Mouse (Mus musculus) intestine, embryonic 15.5 days (tissue): ENCODE measurements around the gene Myl10. TPM values are rescaled to one million over a fixed set of nuclear protein-coding genes. Genes with fewer than 3 reads are reported as not detected.
"Not testable (repeated sequence)": the region's sequence is repeated elsewhere in the genome, so short reads cannot be mapped to it uniquely, and the experiment has no call there.

Experiments used
- ATAC-seq: fragments of 200-750 bp; cut with Nextera tagmentation; 2 replicates; pipeline ENCODE4 v1.8.0; 2017; ENCODE audit warnings: moderate TSS enrichment, moderate library complexity
- H3K27ac ChIP-seq: fragments of 300-500 bp; sonication (generic); 2 replicates; pipeline ENCODE4 v1.5.1; 2015; ENCODE audit warnings: mild to moderate bottlenecking, inconsistent platforms
- H3K27me3 ChIP-seq: fragments of 300-500 bp; sonication (generic); replicated peaks from 2 replicates; pipeline ENCODE4 v1.6.1; 2015; ENCODE audit warnings: inconsistent platforms
- H3K36me3 ChIP-seq: fragments of 300-500 bp; sonication (generic); 2 replicates; pipeline ENCODE4 v1.6.1; 2015; ENCODE audit warnings: inconsistent platforms
- H3K4me1 ChIP-seq: fragments of 300-500 bp; sonication (generic); replicated peaks from 2 replicates; pipeline ENCODE4 v1.6.1; 2015; ENCODE audit warnings: inconsistent platforms
- H3K4me2 ChIP-seq: fragments of 300-500 bp; sonication (generic); replicated peaks from 2 replicates; pipeline ENCODE4 v1.6.1; 2015; ENCODE audit warnings: mild to moderate bottlenecking, inconsistent platforms
- H3K4me3 ChIP-seq: fragments of 300-500 bp; sonication (generic); replicated peaks from 2 replicates; pipeline ENCODE4 v1.5.1; 2015; ENCODE audit warnings: inconsistent platforms
- H3K9ac ChIP-seq: fragments of 300-500 bp; sonication (generic); 2 replicates; pipeline ENCODE4 v1.6.1; 2015; ENCODE audit warnings: inconsistent platforms
- H3K9me3 ChIP-seq: fragments of 300-500 bp; sonication (generic); 2 replicates; pipeline ENCODE4 v1.6.1; 2016; ENCODE audit warnings: inconsistent platforms
- WGBS: fragments of 180-500 bp; shearing (Covaris S2); methylation state at CpG from one replicate; pipeline ENCODE4 v1.1.7; 2015; 5-methylcytosine and 5-hydroxymethylcytosine counted together
- polyA plus RNA-seq: library from polyadenylated mRNA; unstranded; fragments of >200 nt; fragmentation: Nextera tagmentation; extraction: Ambion mirVana; gene quantifications from 2 replicates; pipeline ENCODE4 v1.2.1, GENCODE M21; 2015

The Myl10 gene
- polyA plus RNA-seq, result not detected in 2 replicates

DNA sequence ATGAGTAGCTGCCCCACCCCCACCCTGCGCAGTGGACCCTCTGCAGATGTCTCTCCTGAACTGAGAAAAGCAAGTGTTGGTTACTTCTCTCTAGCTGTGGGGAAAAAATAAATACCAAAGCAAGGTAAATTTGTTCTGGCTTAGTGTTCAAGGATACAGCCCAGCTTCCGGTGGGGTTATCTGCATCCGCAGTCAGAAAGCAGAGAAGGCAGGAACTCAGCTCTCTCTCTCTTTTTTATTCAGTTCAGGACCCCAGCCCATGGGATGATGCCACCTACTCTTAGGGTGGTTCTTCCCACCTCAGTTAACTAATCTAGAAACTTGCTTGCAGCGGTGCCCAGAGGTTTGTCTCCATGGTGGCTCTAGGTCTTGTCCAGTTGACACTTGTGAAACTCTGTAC, at the start of gene Myl10:
Myl10 (plus strand) TSS at position 363 of the 400 bp plus-strand sequence.
- no peak within 1 kb of the TSS for H3K4me2 ChIP-seq
- no peak for ATAC-seq
- 0 out of 2 replicates have a peak, but pooled peaks cover 3% of the 10 kb centered on the region for H3K4me1 ChIP-seq
- H3K9ac ChIP-seq, result no peak within 1 kb of the TSS
- no peaks in the 10 kb centered on the region for H3K36me3 ChIP-seq
- H3K4me3 ChIP-seq, result no peak within 1 kb of the TSS
- H3K27ac ChIP-seq, result no peak within 1 kb of the TSS
- WGBS, result 76% methylated on average over 4 of the region's 4 CpGs
- H3K27me3 ChIP-seq, result no peaks in the 10 kb centered on the region
- no peaks in the 10 kb centered on the region for H3K9me3 ChIP-seq

DNA sequence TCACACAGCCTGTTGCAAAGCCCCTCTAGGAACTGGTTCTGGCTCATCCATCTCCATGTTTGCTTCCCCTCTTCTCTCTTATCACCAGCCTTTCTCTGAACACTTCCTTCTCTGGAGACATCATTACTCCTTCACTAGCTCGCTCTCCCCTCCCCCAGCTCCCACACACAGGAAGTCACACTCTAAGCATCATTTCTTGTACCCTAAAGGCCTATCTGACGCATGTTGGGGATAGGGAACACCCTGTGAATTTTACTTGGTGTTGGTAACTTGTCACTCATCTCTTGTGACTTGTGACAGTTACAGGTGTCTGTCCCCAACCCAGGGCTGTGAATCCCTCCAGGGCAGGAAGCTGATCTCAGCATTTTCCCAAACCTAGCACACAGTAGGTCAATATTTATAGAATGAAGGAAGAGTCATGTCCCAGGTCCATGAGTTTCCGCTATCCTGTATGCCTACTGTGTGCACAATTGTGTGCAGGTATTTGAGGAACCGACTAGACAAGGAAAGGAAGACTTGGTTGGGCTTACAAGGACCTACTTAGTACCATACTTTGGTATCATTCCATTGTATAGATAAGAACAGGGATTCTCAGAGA, 46.1 kb upstream of the Myl10 start:
- H3K4me2 ChIP-seq, result no peak overlapping the region
- WGBS, result 81% methylated on average over 4 of the region's 4 CpGs
- H3K4me1 ChIP-seq, result no peaks in the 10 kb centered on the region
- H3K9ac ChIP-seq, result no peak overlapping the region
- no peaks in the 10 kb centered on the region for H3K36me3 ChIP-seq
- no peak for ATAC-seq
- no peak overlapping the region for H3K4me3 ChIP-seq
- H3K27me3 ChIP-seq, result no peaks in the 10 kb centered on the region
- H3K27ac ChIP-seq, result no peak overlapping the region
- H3K9me3 ChIP-seq, result no peaks in the 10 kb centered on the region

DNA sequence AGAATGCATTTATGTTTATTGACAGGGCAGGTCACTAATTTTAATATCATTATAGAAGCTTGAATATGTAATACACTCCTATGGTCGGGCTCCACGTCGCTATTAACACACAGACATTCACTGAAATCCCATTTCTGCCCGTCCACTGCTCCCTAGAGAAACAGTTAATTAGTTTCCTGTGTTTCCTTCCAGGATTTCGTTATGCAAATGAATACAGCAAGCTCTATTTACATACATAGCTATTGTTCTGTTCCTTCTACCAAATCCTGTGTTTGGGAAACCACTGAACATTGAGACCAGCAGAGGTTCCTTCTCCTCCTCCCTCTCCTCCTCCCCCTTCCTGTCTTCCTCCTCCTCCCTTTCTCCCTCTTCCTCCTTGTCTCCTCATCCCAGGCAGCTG, 43.9 kb upstream of the Myl10 start:
- no peak overlapping the region for H3K9ac ChIP-seq
- no peaks in the 10 kb centered on the region for H3K9me3 ChIP-seq
- ATAC-seq, result no peak
- H3K27me3 ChIP-seq, result no peaks in the 10 kb centered on the region
- WGBS, result 71% methylated on average over 5 of the region's 5 CpGs
- H3K4me2 ChIP-seq, result no peak overlapping the region
- no peaks in the 10 kb centered on the region for H3K4me1 ChIP-seq
- no peaks in the 10 kb centered on the region for H3K36me3 ChIP-seq
- no peak overlapping the region for H3K27ac ChIP-seq
- H3K4me3 ChIP-seq, result no peak overlapping the region

DNA sequence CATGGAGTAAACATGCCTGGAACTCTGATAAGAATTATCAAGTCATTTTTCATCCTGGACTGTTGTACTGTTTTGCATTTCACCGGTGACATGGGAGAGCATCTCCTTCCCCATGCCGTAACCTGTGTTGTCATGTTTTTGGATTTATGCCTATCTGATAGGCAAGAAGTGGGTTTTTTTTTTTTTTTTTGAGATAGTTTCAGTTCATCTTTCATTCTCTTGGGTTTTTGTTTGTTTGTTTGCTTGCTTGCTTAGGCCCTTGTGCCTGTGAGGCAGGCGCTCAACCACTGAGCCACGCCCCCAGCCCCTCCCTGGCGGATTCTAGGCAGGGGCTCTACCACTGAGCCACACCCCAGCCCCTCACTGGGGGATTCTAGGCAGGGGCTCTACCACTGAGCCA, 43.3 kb upstream of the Myl10 start:
- ATAC-seq, result no peak
- no peaks in the 10 kb centered on the region for H3K4me1 ChIP-seq
- no peak overlapping the region for H3K27ac ChIP-seq
- H3K9ac ChIP-seq, result no peak overlapping the region
- no peaks in the 10 kb centered on the region for H3K9me3 ChIP-seq
- H3K36me3 ChIP-seq, result no peaks in the 10 kb centered on the region
- no peaks in the 10 kb centered on the region for H3K27me3 ChIP-seq
- no peak overlapping the region for H3K4me3 ChIP-seq
- H3K4me2 ChIP-seq, result no peak overlapping the region
- WGBS, result 86% methylated on average over 5 of the region's 5 CpGs

DNA sequence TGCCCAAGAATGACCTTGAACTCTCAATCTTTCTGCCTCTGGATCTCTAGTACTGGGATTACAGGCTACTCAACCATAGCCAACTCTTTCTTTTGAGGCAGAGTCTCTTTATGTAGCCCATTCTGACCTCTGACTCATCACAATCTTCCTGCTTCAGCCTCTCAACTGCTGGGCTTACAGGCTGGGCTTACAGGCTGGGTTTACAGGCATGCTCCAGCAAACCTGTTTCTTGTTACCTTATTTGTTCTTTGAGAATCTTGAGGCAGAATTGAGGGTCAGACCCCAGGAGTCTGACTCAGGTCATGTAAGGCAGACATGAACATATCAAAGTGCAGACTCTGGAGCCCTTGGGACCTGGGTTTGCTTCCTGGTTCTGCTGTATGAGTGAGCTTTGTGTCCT, 38.5 kb upstream of the Myl10 start:
- H3K4me3 ChIP-seq, result no peak overlapping the region
- H3K36me3 ChIP-seq, result no peaks in the 10 kb centered on the region
- no peaks in the 10 kb centered on the region for H3K4me1 ChIP-seq
- no peak overlapping the region for H3K4me2 ChIP-seq
- no peaks in the 10 kb centered on the region for H3K27me3 ChIP-seq
- no peak for ATAC-seq
- no peaks in the 10 kb centered on the region for H3K9me3 ChIP-seq
- no peak overlapping the region for H3K27ac ChIP-seq
- H3K9ac ChIP-seq, result no peak overlapping the region

DNA sequence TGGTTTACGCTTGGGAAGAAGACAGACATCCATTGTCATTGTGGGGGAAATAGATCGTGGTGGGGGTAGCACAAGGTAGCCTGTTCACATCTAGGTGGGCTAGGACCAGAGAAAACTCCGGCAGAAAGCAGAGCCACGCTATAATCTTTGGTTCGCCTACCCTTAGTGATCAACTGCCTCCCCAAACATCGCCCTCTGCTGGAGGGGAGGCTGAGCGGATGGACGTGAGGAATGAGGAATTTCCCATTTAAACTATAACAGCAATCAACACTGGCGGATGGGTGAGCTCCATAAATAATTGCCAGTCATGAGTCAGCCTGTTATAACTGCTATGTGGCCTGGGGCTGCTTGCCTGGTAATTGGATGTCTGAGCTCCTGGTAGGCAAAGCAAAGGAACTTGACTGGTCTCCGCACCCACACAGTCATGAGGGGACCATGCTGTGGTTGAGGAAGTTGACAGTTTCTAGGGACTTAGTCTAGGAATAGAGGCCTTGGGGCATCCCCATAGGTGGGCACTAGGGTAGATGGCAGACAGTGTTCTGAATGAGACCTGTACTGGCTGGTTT, 36.0 kb upstream of the Myl10 start:
- H3K9me3 ChIP-seq, result no peaks in the 10 kb centered on the region
- H3K27ac ChIP-seq, result no peak overlapping the region
- no peak overlapping the region for H3K4me2 ChIP-seq
- H3K36me3 ChIP-seq, result no peaks in the 10 kb centered on the region
- no peaks in the 10 kb centered on the region for H3K27me3 ChIP-seq
- no peak for ATAC-seq
- H3K4me3 ChIP-seq, result no peak overlapping the region
- H3K9ac ChIP-seq, result no peak overlapping the region
- WGBS, result 82% methylated on average over 10 of the region's 10 CpGs
- H3K4me1 ChIP-seq, result no peaks in the 10 kb centered on the region

DNA sequence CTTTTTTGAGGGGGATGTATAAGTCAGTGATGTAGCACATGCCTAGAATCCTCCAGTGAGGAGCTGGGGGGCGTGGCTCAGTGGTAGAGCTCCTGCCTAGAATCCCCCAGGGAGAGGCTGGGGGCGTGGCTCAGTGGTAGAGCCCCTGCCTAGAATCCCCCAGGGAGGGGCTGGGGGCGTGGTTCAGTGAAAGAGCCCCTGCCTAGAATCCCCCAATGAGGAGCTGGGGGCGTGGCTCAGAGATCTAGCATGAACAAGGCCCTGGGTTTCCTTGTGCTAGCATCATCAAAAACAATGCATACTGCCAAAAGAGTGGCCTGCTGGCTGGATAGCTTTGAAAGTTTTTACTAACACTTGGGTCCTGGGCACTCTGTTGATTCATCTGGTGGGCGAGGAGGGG, 32.2 kb upstream of the Myl10 start:
- H3K27me3 ChIP-seq, H3K9ac ChIP-seq, H3K27ac ChIP-seq, H3K4me3 ChIP-seq, ATAC-seq, H3K4me2 ChIP-seq, H3K9me3 ChIP-seq, H3K4me1 ChIP-seq, H3K36me3 ChIP-seq: not testable (repeated sequence)
- 75% methylated on average over 5 of the region's 5 CpGs for WGBS

DNA sequence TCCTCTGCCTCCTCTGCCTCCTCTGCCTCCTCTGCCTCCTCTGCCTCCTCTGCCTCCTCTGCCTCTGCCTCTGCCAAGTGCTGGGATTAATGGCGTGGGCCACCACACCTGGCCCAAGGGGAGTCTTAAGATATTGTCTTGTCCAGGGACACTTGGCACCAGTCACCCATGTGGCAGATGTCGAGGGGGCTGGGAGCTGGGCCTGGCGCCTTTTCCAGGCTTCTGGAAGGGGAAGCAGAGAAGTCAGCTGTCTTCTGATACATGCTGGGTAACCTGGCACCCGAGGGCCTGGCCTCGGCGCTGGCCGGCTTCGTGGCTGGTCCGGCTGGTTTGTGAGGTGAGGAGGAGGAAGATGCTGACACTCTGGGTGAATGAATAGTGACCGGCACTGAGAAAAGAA, 30.7 kb upstream of the Myl10 start:
- Histone ChIP-seq H3K9ac (no peak overlapping the region), H3K27ac (no peak overlapping the region), H3K36me3 (no peaks in the 10 kb centered on the region), H3K27me3 (no peaks in the 10 kb centered on the region), H3K4me3 (no peak overlapping the region), H3K4me2 (no peak overlapping the region), H3K9me3 (no peaks in the 10 kb centered on the region), H3K4me1 (no peaks in the 10 kb centered on the region)
- no peak for ATAC-seq
- 71% methylated on average over 10 of the region's 10 CpGs for WGBS

DNA sequence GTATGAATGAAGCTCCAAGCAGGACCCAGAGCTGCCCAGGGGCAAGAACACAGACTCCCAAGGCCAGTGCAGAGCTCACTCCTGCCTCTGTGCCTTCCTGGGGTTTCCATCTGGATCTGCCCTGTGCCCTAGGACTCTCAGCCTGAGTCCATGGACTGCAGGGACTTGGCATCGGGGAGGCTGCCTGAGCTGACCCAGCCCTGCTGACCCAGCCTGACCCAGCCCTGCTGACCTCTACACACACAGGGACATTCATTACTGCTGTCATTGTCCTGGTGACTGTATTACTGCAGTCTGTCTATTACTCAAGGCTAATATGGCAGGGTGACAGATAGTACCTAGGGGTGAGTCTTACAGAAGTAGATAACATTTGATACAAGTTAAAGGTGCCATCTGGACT, 30.1 kb upstream of the Myl10 start:
- ATAC-seq, result no peak
- Histone ChIP-seq H3K27me3 (no peaks in the 10 kb centered on the region), H3K27ac (no peak overlapping the region), H3K4me2 (no peak overlapping the region), H3K4me3 (no peak overlapping the region), H3K9ac (no peak overlapping the region), H3K36me3 (no peaks in the 10 kb centered on the region), H3K4me1 (no peaks in the 10 kb centered on the region), H3K9me3 (no peaks in the 10 kb centered on the region)
- 16% methylated on average over 1 of the region's 1 CpGs for WGBS

DNA sequence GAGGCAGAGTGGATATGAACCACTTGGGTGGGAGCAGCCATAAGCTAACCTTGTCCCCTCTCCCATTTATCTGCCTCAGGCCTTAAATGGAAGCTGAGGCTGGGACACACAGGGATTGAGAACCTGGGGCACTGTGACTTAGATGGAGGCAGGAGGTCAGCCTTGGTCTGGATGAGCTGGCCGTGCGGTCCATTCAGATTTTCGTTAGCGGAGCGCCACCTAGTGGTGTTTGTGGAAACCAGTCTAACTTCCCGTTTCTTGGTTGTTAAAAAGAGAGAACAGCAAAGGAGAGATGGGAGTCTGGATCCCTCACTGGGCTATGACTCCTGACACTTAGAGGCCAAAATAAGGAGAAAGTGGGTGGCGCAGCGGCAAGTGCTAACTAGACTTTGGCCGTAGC, 28.4 kb upstream of the Myl10 start:
- no peaks in the 10 kb centered on the region for H3K27me3 ChIP-seq
- 4% methylated on average over 9 of the region's 9 CpGs for WGBS
- H3K4me1 ChIP-seq, result no peaks in the 10 kb centered on the region
- no peak overlapping the region for H3K4me2 ChIP-seq
- H3K9me3 ChIP-seq, result no peaks in the 10 kb centered on the region
- 0 out of 2 replicates have a peak, but pooled peaks have one; percentile 31 for ATAC-seq
- H3K27ac ChIP-seq, result no peak overlapping the region
- no peak overlapping the region for H3K9ac ChIP-seq
- H3K36me3 ChIP-seq, result no peaks in the 10 kb centered on the region
- no peak overlapping the region for H3K4me3 ChIP-seq

DNA sequence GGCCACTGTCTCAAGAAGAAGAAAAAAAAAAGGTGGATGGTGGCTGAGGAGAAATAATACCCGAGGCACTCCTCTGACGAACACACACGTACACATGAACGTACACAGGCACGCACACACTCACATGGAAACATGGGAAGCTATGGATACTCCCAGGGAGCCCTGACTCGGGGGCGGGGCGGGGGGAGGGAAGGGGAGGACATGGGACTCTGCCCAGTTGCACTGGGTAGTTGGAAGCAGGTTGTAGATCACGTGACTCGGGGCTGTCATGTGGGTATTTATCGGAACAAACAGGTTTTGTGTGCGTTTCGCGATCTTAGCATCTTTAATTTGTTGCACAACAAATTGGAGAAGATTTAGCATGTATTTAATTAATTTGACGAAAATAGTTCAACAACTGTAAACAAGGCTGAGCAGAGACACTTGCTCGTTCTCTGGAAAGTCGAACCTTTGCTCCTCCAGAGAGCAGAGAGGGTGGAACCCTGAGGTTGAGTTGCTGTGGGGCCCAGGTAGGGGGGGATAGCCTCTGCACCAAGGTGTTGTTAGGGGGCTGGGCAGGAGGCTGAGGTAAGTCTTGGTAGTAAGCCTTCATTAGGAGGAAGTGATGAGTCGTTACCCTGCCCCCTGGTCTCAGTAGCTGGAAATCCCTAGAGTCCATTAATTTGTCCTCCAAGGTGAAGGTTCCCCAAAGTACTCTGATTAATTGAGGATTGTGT, 16.5 kb upstream of the Myl10 start:
- no peaks in the 10 kb centered on the region for H3K27me3 ChIP-seq
- H3K36me3 ChIP-seq, result no peaks in the 10 kb centered on the region
- H3K27ac ChIP-seq, result no peak overlapping the region
- no peak overlapping the region for H3K4me2 ChIP-seq
- H3K4me1 ChIP-seq, result peaks cover 4% of the 10 kb centered on the region; the same call in 1 of the 2 replicates
- H3K9ac ChIP-seq, result no peak overlapping the region
- H3K4me3 ChIP-seq, result no peak overlapping the region
- no peaks in the 10 kb centered on the region for H3K9me3 ChIP-seq
- ATAC-seq, result peak; percentile 81
- 80% methylated on average over 18 of the region's 18 CpGs for WGBS

DNA sequence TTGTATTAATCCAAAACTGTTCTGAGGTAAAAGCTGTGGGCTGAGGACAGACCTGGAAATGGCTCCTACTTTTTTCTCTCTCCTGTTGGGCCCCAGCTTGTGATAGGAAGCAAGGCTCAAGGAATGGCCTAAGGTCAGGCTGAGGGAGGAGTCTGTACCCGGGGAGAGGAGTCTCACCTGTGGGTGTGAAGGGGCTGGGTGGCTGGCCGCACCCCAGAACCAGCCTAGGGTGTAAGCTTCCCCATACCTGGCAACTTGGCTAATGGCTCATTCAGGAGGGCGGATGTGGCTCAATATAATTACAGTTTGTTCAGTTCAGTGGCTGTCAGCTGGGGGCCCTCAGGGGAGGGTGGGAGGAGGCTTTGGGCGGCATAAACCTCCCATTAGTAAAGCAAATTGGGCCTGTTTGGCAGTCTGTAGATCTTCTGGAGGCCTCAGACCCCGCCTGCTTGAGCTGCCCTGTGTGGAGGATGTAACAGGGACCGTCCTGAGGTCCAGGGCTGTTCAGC, 14.1 kb upstream of the Myl10 start:
- Histone ChIP-seq H3K4me3 (no peak overlapping the region), H3K9me3 (no peaks in the 10 kb centered on the region), H3K36me3 (no peaks in the 10 kb centered on the region), H3K9ac (no peak overlapping the region), H3K4me1 (peaks cover 4% of the 10 kb centered on the region; the same call in 1 of the 2 replicates), H3K27me3 (no peaks in the 10 kb centered on the region), H3K27ac (no peak overlapping the region), H3K4me2 (no peak overlapping the region)
- WGBS, result 50% methylated on average over 6 of the region's 6 CpGs
- peak; percentile 91 for ATAC-seq

DNA sequence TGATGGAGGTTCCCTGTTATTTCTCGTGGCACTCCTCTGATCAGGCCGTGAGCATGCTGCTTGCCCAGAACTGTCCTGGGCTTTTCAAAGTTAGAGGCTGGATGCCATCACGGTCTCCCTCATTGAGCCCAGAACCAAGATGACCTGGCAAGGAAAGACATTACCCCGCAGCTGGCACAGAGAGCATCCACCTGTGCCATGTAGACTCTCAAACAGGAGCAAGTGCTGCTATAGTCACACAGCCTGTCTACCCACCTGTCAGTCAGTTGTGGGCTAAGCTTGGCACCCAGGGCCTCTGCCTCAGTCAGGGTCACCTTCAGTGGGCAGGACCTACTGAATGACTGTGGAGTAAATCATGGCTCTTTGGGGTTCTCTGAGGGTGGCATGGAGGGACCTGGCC, 6.6 kb upstream of the Myl10 start:
- no peak for ATAC-seq
- Histone ChIP-seq H3K9me3 (no peaks in the 10 kb centered on the region), H3K4me1 (no peaks in the 10 kb centered on the region), H3K4me2 (no peak overlapping the region), H3K9ac (no peak overlapping the region), H3K27ac (no peak overlapping the region), H3K4me3 (no peak overlapping the region), H3K36me3 (no peaks in the 10 kb centered on the region), H3K27me3 (no peaks in the 10 kb centered on the region)
- 93% methylated on average over 4 of the region's 4 CpGs for WGBS
